Mouse (Mus musculus) adrenal gland, adult 8-10 months (tissue): ENCODE measurements around the gene Ets1. TPM values are rescaled to one million over a fixed set of nuclear protein-coding genes. Genes with fewer than 3 reads are reported as not detected.

Source experiments
- DNase-seq: peaks from one replicate; pipeline ENCODE4 v3.0.0; 2022
- total RNA-seq, 4 experiments: library from RNA; stranded (reverse); gene quantifications; 2 replicates each; pipeline ENCODE4 v1.2.4; 2022

Gene Ets1
- total RNA-seq, 4 experiments from 2014 or later: 21.2 to 39.9 (median 34.8) TPM

DNA sequence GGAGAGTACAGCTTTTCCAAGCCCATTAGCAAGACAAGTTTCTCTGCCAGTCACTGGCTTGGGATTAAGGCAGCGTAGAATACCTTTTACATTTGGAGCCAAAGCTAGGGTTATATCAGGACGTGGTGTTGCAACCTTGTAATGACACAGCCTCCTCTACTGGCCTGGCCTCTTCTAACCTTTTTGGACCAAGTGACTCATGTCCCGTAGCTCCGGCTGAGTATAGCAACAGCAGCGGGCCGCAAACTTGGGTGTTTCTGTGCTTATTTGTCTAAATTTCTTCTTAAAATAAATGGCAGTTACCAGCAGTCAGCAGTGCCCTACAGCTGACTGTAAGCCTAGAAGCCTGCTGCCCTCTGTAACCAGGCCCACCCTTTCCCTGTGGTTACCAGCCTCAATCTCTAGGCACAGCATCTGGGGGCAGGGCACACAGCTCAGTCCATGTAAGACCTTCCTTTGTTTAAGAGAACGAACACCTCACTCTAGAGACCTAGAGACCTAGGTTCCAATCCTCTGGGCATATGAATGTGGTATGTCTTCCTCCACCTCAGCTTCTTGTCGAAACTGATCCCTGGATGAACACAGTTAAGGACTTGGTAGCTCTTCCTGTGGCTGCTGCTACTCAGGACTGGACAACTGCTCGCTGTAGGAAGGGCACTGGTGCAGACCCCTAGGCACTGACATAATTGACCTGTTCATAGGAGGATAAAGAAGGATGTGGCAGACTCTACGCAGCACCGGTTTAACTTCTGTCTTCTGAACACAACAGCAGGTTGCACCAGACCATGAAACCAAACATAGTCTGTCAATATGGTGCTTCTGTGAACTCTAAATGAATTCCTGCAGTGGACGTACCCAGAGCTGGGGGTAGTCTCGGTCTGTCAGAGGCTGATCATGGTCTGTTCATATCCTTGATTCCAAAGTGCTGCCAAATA lies 94.9 kb downstream of the Ets1 start:
- DNase-seq: peak; percentile 40

DNA sequence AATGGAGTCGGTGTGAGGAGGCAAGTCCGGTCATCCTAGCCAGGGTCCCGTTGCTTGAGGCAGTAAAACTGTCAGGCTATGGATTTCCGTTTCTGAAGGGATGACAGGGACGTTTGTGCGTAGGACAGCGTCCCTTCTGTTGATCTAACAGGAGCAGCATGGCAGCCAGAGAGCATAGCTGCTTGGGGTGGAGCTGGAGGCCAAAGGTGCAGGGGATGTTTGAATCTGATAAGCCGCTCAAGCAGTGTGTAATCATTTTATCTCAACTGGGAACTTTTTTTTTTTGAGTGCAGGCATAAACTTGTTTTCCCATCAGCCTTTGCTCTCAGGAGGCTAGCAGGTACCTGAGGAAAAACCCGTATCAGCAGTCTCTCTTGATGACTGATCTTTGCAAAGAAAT lies 95.8 kb downstream of the Ets1 start:
- DNase-seq: no peak

DNA sequence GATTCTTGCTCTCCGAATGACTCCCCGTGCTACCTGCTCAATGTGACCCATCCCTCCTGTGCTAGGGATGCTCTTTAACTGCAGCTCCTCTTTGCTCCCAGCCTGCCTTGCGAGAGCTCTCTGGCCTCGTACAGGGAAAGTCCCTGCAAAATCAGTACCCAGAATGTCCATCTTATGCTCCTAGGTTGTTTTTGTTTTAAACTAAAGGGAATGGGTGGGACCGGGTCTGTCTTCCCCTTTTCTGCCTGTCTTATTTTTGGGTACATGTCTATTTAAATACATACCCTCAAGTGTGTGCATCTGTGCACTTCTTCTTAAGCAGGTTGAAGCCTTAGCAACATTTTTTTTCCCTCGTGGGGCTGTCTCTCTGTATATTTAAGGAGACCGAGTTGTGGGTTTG lies 99.0 kb downstream of the Ets1 start:
- no peak for DNase-seq

DNA sequence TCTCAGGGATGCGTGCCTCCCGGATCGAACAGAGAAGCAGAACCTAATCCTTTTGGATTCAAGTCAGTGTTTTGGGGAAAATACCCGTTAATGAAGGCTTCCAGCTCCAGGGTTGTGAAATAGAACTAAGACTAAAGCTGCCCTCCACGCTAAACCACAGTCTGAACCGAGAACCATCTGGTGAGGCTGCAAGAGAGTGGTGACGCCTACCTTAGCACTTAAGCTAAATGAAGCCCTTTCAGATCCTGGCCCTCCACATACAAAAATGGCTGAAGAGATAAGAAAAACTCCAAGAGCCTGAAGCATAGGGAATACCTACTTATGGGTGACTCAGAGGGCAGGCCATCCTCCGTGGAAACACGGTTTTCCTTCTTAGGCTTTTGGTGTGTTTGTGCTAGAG lies 100.0 kb downstream of the Ets1 start:
- DNase-seq: no peak

DNA sequence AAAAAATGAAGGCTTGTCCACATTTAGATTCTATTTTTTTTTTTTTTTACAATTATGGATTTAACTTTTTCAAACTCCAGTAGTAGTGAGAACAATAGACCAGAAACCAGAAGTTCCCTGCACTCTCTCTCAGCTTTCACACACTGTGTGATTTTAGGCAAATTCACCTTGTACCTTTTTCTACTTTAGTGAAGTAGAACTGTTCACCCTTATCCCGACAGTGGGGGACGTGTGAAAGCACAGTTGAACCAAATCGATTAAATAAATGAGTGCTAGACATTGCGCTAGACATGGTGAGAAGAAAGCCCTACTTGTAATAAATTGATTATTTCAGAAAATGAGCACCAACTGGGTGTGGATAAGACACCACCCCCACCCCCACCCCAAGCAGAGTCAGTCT lies 104.0 kb downstream of the Ets1 start:
- DNase-seq: no peak

DNA sequence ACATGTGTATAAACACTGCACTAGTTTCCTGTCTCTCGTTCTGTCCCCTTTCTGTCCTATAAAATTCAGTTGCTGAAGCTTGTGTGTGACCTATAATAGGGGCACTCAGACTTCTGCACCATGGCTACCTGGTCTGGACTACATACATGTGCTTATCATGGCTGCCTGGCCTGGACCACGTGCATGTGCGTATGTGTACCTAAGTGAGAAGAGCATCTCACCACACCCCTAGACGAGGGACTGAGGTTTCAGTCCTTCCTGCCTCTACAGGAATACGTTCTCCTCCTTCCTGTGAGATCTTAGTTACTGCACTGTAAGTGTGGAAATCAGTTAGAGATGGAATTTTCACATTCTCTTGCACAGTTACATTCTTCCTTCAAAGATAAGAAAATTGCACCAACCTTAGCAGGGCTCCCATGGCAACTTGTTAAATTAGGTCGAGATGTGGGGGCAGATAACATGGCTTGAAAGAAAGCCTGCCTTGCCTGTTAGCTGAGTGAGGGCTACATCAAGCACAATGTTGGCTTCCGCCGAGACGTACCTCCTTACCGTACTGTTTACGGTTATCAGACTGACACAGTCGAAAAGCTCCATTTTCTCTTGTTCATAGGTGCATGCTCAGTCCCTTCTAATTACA lies 104.8 kb downstream of the Ets1 start:
- DNase-seq: no peak

DNA sequence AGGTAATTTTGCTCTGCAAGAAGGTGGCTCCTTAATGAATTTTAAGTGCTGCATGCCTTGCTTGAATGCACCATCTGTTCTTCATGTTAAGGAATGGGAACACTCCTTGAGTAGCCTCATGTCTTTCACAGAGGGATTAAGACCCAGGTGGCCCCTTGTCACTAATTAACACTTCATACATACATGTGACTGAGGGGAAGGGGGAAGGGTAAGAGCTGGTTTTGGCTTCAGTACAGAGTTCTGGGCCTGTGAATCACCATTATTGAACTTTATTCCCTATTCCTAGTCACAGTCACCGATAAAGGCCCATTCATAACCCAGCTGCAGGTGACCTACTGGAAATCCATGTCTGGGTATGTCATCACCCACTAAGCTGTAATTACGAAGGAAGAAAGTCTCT lies 105.7 kb downstream of the Ets1 start:
- no peak for DNase-seq

DNA sequence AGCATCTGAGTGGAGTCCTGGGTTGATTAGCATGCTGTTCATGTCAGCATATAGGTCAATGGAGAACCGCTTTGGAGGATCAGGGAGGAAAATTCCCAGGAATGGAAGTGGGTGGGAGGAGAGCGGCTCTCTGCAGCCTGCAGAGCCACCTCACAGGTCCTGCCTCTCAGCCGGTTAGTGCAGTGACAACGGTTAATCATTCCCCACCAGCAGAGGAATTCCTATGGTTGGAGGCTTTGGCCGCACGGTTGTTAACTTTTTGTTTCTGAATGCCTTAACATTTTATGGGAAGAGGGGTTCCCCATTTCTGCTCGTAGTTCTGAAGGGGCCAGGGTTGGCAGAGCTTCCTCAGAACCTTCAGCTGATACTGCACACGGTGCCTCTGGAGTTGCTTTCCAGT lies 107.1 kb downstream of the Ets1 start:
- no peak for DNase-seq

DNA sequence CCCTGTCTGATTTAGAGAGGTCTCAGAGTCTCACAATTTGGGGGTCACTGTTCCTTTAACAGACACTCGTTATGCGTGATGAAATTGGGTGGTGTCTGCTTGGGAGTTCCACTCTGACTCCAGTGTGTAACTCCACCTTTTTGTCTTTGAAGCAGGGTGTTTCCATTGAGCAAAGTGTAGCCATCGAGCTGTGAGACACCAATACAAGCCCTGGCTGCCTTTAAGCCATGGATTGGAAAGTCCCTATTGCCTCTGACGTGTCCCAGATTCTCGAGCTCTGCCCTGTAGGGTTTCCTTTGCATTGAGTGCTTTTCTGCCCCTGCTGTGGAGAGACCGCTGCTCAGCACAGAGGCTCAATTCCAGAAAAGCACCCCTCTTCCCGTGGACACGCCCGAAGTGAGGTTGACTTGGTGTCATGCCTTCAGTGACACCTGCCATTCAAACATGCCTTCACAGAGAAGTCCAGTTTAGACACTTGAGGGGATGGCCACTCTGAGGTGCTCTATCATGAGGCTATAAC lies 107.7 kb downstream of the Ets1 start:
- DNase-seq: no peak

DNA sequence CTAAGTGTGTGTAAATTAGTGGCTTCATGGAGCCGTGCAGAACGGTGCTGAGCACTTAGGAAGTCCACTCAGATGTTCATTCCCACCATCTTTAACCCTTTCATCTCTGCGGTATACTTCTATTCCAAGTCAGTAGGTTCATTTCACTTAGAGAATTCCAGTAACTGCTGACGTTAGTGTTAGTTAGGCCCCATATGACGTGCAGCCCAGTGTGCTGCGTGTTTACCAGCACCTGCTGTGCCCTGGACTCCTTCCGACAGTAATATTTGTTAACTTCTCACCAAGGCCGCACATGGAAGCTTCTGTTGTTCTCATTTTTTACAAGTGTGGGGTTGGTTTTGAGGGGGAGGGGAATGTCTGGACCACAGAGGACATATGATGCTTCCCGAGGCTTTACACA lies 108.3 kb downstream of the Ets1 start:
- DNase-seq: no peak

DNA sequence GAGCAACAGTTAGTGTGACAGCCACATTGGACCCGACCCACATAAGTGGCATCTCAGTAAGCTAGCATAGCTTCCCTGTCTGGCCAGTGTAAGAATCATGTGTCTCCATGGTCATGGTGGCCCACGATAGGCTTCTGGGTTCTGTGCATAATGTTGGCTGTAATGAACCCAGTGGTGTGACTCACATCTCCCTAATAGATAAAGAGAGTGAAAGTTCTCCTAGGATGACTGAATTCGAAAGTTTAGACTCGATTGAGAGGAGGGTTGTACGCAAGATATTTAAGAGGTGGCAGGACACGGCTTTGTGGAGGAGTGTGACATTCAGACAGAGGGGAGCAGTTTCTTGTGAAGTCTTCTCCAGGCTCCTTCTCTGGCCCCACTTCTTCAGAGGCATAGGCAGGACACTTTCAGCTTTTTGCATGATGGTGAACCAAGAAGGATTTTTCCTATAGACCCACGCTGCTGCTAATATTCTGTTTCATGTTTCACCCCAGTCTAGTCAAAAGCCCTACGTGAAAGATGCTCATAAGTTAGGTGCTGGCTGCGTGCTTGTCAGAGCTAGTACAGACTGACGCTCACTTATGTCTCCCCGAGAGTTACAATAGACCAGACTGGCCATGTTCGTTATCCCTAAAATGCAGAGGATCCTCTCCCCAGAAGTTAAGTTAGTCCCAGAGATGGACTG lies 109.2 kb downstream of the Ets1 start:
- no peak for DNase-seq

DNA sequence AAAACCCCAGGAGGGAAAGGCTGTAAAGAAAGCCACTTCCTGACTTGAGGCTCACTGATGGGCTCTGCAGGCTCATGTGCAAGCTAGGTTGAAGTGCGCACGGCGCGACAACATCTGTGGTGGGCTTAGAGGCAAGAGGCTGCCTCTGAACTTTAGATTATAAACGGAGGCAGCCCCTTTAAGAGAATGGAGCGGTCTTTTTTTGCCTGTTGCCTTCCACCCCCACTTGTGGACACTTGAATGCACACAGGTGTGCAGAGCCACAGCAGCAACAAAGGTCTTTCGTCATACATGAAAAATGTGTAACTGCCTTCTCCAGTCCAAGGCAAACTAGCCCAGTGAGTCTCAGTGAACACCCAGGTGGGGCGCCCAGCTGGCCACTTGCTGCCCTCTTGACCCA lies 110.0 kb downstream of the Ets1 start:
- DNase-seq: no peak

DNA sequence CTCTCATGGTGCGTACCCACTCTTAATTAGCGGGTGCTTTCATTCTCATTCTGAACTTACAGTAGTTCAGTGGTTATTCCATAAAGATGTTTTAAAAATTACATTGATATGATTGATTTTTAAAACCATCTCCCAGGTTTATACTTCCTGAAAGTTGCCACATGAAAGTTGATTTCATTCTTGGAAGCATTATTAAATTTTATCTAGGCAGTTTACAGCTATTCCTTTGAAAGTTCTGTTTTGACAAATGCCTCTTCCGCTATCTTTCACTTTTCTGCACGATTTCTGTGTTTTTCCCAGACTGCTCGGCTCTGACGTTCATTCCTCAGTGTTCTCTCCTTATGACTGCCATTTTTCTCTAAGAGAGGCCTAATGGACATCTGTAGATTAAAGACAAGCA lies 110.6 kb downstream of the Ets1 start:
- no peak for DNase-seq

DNA sequence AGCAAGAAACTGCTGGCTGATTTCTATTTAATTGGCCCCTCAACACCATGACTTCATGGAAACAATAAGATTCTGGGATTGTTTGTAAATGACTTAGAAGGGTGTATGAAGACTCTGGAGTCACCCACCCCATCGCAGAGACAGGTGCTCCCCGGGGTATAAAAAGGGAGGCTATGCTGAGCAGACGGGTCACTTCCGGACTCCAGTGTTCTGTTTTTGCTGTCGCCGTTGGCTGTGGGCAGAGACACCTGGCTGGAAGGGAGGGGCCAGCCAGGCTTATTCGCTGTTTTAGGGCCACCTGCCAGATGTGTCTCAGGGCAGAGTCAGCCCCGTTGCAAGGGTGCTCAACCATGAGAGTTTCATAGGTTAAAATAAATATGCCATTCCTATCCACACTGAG lies 111.6 kb downstream of the Ets1 start:
- DNase-seq: no peak

DNA sequence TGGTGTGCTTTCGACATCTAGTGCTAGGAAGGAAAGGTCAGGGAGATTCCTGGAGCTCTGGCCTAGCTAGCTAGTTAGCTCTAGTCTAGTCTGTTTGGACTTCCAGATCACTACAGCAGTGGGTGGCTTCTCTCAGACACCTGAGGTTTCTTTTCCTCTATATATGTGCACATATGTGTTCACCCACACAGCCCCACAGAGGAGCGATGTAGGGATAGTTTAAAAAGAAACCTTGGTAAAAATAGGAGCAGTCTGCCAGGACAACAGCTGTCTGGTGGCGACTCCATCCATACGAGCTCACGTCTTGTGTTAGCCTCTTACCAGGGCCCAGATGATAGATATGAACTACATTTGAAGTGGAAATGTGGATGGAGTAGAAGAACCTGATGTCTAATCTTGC lies 112.5 kb downstream of the Ets1 start:
- no peak for DNase-seq

DNA sequence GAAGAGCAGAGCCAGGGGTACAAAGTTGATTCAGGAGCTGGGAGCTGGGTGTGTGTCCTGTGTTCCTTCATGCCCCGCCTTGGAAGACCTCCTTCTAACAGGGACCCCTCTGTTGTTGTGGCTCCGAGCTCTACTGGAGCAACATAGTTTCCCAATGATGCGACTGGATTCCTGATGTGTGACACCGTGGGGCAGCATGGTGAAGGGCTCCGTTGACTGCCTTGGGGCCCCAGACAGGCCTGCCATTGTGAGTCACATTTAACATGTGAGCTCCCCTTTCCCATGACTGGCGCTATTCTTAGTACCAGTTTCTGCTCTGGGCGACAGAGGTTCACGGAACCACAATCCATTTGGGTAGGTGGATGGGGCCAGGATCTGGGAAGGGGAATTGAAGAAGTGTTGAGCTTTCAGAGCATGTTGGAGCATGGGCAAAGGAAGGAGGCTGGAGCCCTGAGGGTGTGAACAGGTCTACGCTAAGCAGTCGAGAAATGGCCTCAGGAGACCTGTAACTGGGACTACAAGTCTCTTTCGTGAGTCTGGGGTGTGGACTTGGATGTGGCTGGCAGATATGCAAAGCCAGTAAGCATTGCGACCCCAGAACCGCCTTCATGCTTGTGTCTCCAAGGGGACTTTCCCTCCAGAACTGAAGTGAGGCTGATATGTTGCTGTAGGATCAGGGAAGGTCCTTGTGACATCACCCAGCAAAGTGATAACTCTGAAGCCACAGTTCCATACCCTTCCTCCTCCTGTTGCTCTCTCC lies 113.9 kb downstream of the Ets1 start:
- no peak for DNase-seq

DNA sequence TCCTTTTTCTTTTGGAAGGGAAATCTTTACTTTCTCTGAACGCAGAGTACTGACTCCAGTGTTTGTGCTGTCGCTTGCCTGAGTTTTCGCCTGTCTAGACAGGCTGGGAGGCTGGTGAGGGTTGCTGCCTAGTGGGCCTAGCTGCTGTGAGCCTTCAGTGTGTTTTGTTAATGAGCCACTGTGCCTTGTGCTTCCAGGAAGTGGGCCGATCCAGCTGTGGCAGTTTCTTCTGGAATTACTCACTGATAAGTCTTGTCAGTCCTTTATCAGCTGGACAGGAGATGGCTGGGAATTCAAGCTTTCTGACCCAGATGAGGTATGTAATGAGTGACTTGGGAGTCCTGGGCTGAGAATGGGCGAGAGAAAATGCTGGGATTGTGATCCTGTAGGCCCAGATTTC lies 116.6 kb downstream of the Ets1 start:
- DNase-seq: no peak

DNA sequence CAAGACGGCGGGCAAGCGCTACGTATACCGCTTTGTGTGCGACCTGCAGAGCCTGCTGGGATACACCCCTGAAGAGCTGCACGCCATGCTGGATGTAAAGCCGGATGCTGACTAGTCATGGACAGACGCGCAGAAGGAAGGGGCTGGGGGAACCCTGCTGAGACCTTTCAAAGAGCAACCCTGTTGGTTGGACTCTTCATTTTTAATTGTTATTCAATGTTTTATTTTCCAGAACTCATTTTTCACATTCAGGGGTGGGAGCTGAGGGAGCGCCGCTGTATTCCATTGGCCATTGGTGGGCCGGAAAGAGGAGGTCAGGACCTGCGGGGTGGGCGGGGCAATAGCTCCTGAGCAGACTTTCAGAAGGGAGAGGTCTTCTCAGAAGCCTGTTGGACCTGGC lies 118.3 kb downstream of the Ets1 start:
- DNase-seq: no peak

DNA sequence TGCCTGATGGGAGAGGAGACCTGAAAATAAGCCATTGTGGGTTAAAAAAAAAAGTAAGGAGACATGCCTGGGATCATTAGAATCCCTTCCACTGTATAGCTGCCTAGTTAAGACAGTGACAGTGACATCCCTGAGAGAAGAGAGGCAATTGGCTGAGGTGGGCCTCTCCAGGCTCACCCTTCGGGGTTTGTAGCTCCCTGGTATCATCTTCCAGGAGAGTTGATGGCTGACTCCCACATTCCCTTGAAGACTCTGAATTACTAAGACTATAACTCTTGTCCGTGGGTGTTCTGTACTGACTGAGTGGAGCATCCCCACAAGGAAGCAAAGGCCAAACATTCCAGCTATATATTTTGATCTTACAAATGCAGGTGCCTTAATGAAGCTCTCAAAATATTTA lies 120.0 kb downstream of the Ets1 start:
- DNase-seq: no peak

DNA sequence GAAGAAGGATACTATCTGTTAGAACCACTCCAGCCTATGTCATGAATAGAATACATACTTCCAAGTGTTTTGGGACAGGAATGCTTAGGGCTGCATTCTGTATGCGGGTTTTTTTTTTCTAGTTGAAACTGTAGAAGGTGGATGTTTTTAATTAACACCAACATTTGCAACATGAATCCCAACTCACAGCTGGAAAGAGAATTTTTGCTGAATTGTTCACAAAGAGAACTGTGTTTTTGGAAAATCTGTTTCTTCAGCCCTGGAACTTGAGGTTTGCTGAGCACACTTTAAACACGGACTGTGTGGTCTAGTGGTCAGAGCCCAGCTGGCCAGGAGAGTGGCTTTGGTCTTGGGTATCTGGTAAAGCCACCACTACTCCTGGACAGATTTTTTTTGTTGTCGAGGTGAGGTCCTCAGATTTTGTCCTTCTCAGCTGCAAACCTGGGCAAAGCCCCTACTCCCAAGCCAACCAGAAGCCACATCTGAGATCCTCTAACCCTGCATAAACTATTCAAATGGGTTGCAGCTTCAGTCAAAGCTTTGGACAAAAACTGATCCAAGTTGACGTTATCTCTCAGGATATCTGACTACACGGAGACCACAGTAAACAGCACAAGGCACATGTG lies 122.4 kb downstream of the Ets1 start:
- no peak for DNase-seq

DNA sequence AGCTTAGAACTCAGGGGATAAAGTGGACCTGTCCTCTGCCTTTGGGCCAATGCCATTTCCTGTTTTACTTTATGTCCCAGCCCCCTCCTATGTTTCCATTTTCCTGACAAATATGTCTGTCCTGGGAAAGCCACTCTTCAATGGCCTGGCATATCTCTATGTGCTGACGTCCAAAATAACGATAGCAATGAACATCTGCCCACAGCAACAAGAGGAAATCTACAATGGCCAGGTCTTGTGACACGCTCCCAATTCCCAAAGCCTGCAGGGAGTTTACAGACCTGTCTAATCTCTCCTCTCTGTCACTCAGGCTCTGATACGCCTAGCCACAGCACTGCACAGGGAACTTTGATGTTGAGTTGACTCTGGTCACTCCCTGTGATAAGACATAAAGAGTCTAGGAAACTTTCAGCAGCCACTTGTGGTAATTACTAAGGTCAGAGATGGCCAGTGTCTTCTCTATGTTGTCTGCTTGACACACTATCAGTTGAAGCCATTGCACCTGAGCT lies 124.7 kb downstream of the Ets1 start:
- DNase-seq: no peak

DNA sequence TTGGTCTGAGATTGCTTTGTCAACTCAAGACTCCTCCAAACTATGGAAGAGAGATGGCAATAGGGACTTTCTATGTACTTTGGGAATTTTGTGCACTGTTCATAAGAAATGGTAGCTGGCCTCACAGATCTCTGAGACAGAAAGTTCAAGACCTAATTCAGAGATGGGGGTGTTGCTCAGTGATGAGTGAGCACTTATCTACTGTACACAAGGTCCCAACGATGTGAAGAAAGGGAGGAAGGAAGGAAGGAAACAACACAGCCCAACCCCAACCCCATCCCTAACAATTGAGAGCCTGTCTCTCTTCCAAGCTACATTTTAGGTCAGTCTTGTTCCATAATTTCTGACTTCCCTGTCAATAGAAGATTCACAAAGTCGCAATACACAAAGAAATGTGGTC lies 125.3 kb downstream of the Ets1 start:
- DNase-seq: no peak
